Mouse (Mus musculus): ENCODE measurements around the gene Eif3k. TPM values are rescaled to one million over a fixed set of nuclear protein-coding genes. Genes with fewer than 3 reads are reported as not detected.
"Not testable (repeated sequence)": the region's sequence is repeated elsewhere in the genome, so short reads cannot be mapped to it uniquely, and the experiment has no call there.

The Eif3k gene
- total RNA-seq, 2 experiments from 2014 or later = 159 to 163 TPM

- intact Hi-C loops (cut with DNase I) = no loop called here
- no peak for DNase-seq
These were observed 9.2 kb upstream of the Eif3k start for GRCm38 (mm10) chr7:28990766-28991273.

DNA sequence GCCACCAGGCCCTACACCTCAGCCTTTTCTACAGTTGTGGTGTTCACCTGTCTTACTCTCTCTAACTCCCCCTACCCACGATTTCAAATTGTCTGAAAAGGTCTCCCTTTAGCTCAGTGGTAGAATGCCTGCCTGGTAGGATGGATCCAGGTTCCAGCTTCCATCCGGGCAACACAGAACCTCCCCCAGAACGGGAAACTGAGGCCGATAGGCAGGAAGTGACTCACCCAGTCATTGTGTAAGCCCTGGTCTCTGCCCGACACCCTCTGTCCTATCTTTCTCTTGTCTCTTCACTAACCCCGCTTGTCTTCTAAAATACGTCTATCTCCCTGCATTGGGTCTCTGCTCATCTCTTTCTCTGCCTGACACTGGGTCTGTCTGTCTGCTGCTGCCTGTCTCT is 3.5 kb upstream of the Eif3k start:
- intact Hi-C loops (cut with DNase I) = no loop called here
- no peak for DNase-seq

- intact Hi-C loops (cut with DNase I) = loop anchor here (5.0 kb wide), 1 partner anchor 248 kb away; the partner anchor contains the start of gene Kcnk6
- DNase-seq = no peak
These were observed 2.8 kb upstream of the Eif3k start for GRCm38 (mm10) chr7:28984452-28984851.

DNA sequence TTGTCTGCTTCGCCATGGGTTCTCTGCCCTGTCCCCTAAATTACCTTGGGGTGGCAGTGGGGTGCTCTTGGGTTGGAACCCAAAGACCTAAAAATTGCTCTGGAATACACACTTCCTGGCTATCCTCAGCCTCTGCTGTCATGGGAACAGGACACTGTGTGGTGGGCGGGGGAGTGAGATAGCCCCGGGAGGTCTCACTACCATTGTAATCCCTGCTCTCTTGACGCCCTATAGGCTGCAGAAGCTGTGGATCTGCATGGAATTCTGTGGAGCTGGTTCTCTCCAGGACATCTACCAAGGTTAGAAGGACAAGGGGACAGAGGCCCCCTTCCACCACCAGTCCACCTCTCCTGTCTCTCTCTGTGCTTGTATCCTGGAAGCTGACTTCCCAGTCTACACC is 2.2 kb upstream of the Eif3k start:
- intact Hi-C loops (cut with DNase I) = loop anchor here (5.0 kb wide), 1 partner anchor 248 kb away; the partner anchor contains the start of gene Kcnk6
- no peak for DNase-seq

DNA sequence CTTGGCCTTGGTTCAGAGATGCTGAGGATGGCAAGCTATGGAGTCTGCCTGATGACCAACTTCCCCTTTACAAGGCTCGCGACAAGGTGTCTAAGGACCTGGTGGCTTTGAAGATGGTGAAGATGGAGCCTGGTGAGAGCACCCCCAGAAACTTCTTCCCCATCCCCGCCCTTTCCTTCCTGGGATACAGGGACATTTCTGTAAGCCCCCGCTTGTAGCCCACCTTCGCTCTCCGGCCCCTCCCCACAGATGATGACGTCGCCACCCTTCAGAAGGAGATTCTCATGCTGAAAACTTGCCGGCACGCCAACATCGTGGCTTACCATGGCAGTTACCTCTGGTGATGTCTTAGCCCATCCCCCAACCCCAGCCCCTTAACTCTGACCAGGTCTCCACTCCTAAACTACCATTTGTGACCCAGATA is 1.5 kb upstream of the Eif3k start:
- no peak for DNase-seq
- intact Hi-C loops (cut with DNase I) = loop anchor here (5.0 kb wide), 1 partner anchor 249 kb away; the partner anchor contains the start of gene Kcnk6

DNA sequence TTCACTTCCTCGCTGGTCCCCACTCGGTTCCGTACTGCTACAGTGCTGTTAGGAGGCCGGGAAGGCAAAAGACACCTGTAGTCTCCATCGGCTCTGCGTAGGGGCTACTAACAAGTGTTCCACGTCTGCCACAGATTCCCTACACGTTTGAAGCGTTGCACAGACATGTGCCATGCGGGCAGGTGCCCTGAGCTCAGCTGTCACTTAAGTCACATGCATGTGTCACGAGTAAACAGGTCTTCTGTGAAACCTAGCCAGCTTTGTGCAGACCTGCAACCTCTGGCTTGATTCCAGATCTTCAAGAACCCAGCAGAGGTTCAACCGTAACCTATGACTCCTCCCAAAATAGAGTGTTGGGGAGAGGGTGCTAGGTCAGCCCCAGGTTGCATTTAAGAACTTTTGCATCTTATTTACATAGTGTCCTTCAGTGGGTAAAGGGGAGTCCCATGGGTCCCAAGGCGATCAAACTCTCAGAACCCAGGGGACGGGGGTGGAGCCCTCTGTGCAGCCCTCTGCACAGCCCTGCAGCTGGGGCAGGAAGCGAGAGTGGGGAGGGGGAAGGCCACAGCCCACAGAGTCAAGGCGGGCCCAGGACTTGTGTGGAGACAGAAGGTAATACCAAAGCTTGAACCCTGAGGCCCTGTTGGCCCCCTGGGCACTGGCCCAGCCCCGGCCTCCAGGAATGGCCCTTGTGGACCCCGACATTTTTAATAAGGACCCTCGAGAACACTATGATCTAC is 780 bp upstream of the Eif3k start:
- intact Hi-C loops (cut with DNase I) = loop anchor here (5.0 kb wide), 1 partner anchor 250 kb away; the partner anchor contains the start of gene Kcnk6
- peak in 1 of 2 experiments; percentile 18 for DNase-seq

DNA sequence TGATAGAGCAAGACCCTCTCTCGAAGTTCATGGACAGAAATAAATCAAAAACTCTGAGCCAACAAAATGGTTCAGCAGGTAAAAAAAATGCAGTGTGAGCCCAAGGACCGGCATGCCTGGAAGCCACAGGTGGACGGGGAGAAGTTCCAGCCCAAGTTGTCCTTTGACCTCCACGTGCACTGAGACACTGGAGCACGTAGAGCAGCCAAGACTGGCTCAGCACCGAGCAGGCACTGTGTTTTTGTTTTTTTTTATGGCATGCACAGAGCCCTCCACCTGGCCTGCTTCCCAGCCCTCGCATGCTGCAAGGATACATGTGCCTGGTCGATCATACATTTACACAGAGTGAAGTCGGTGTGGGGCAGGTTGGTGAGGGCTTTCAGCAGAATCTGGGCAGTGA is 4.1 kb downstream of the Eif3k start:
- no peak for DNase-seq
- intact Hi-C loops (cut with DNase I) = loop anchor here (10.0 kb wide), 1 partner anchor 317 kb away; no protein-coding TSS in a partner anchor

GRCm38 (mm10) chr7:28973025-28973424 is 8.6 kb downstream of the Eif3k start:
- intact Hi-C loops (cut with DNase I) = loop anchor here (2.0 to 10.0 kb wide), 3 partner anchors 36 to 322 kb away; no protein-coding TSS in a partner anchor
- no peak for DNase-seq

DNA sequence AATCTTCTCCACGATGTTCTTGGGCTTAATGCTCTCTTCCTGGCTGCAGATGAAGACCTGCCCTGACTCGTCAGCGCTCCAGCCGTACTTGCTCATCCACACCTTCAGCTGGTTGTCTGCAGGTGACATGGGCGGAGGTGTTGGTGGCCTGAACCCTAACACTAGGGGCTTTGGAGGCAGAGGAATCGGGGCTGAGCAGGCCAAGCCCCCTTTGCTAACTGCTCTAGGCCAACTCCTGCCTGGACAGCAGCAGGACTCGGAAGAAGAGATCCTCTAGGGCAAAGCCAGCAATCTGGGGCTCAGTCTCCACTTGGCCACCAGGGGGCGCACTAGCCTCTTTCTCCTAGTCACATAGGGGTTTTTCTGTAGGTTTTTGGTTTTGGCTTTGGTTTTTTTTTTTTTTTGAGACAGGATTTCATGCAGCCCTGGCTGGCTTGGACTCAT is 9.1 kb downstream of the Eif3k start:
- intact Hi-C loops (cut with DNase I) = loop anchor here (1.0 to 10.0 kb wide), 4 partner anchors 36 to 322 kb away; no protein-coding TSS in a partner anchor
- DNase-seq = peak; percentile 79 to 85

GRCm38 (mm10) chr7:28971770-28972269 is 9.8 kb downstream of the Eif3k start:
- peak in 1 of 2 experiments; percentile 61 for DNase-seq
- intact Hi-C loops (cut with DNase I) = loop anchor here (1.0 to 10.0 kb wide), 4 partner anchors 35 to 323 kb away; no protein-coding TSS in a partner anchor

- DNase-seq = no peak
- intact Hi-C loops (cut with DNase I) = loop anchor here (5.0 to 10.0 kb wide), 2 partner anchors 189 to 324 kb away; no protein-coding TSS in a partner anchor
These were observed 10.6 kb downstream of the Eif3k start for GRCm38 (mm10) chr7:28971029-28971428.

GRCm38 (mm10) chr7:28969672-28970394 is 11.8 kb downstream of the Eif3k start:
- intact Hi-C loops (cut with DNase I) = loop anchor here (5.0 to 10.0 kb wide), 2 partner anchors 188 to 325 kb away; no protein-coding TSS in a partner anchor
- no peak for DNase-seq

- intact Hi-C loops (cut with DNase I) = no loop called here
- no peak for DNase-seq
These were observed 12.4 kb downstream of the Eif3k start for GRCm38 (mm10) chr7:28969271-28969670.

- intact Hi-C loops (cut with DNase I); DNase-seq: not testable (repeated sequence)
These were observed 13.5 kb downstream of the Eif3k start for GRCm38 (mm10) chr7:28968120-28968519.

DNA sequence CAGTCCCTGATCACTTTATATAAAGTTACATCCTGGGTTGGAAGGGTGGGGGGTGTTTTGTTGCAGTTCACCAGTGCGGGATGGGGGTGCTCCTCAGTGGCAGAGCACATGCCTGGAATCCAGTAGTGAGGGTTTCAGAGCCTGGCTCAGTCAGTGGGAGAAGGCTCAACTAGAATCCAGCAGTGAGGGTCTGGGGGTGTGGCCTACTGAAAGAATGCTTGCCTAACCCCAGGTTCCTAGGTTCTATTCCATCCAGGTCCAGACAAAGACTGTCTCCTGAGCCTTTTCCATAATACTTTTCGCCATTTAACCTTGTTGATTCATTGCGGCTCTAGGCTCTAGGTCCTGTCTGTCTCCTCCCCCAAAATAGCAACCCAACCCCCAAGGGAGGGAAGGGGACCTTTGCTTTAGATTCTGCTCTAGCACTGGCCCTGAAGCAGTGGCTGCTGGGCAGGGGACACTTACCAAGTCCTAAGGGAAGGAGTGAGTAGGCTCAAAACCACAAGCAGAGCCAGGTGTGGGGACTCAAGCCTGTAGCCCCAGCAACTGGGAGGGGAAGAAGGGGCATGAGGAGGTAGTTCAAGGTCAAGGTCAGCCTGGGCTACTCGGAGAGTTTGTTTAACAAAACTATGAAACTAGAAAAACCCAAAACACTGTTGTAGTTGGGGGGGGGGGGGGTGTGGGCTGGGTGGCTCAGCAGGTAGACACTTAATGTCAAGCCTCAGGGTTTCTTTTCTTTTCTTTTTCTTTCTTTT is 14.7 kb downstream of the Eif3k start:
- DNase-seq = no peak
- intact Hi-C loops (cut with DNase I) = no loop called here

DNA sequence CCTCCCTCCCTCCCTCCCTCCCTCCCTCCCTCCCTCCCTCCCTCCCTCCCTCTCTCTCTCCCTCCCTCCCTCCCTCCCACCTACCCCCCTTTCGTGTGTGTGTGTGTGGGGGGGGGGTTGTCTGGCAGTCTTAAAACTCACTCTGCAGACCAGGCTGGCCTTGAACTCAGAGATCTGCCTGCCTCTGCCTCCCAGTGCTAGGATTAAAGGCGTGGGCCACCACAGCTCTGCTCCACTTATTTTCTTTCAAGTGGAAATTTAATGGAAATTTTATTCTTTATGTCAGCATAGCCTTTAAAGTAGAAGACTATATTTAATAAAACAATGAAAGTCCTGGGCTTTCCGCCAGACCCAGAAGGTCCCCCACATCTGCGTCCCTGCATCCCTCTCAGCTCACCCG is 15.5 kb downstream of the Eif3k start:
- DNase-seq = no peak
- intact Hi-C loops (cut with DNase I) = no loop called here

DNA sequence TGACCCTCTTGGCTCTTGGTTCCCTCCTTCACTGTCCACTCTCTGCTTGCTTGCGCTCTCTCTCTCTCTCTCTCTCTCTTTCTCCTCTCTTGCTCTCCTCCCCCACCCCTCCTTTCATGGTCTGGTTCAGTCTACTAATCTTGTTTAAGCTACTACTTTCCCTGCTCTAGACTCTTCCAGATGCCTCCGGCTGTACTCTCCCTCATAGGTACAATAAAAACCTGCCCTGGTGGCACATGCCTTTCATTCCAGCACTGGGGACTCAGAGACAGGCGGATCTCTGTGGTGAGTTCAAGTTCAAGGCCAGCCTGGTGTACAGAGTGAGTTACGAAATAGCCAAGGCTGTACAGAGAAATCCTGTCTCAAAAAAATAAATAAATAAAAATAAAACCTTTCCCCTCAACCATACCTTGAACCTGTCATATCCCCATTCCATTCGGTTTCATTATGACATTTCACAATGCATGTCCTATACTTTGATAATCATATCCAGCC is 16.3 kb downstream of the Eif3k start:
- intact Hi-C loops (cut with DNase I) = no loop called here
- no peak for DNase-seq

DNA sequence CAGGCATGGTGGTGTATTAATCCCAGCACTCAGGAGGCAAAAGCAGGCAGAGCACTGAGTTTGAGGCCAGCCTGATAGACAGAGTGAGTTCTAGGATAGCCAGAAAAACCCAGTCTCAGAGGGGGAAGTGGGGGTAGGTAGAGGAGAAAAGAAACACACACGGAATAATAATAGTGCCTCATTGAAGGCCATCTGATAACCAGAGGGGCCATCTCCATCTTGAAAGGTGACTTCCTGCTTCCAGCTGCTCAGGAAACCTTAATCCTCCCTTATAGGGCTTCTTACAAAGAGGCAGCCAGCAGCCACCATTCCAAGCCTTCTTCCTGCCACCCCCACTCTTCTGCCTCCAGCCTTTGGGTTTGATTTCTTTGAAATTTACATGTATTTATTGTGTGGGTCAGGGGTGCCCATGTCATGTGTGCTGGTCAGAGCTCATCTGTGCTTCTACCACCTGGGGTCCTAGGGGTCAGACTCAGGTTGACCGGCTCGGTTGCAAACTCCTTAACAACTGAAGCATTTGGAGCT is 18.2 kb downstream of the Eif3k start:
- intact Hi-C loops (cut with DNase I) = loop anchor here (5.0 kb wide), 2 partner anchors 151 to 166 kb away; no protein-coding TSS in a partner anchor

DNA sequence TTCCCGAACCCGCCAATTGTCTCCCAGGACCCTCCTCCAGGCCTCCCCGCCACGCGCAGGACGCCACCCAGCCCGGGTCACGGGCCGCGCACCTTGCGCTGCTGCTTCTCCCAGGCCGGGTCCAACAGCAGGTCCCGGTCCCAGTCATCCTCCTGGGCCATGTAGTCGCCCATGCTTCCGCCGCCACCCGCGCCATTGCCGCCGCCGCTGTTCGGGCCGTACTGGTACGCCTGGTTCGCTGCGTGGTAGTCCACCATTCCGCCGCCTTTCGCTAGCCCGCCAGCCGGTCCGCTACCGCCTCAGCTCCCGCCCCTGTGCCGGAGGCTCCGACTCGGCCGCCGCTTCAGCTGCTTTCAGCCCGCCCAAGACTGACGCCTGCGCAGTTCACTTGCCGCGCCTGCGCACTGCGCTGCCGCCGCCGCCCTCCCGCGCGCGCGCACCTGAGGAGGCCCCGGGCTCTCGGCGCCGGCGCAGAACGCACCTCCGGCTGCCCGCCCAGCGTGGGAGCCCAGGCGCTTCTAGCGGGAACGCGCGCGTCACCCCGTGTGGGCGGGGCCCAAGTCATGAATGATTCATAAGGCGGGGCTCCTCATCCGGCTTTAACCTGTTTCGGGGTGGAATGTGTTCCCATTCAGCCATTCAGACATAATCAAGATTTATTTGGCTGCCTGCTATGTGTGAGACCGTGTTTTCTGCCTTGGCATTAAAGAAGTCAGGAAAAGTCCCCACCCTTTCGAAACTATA is 19.6 kb downstream of the Eif3k start, which contains the start of gene Actn4:
Gene Actn4, minus strand, starts transcription at position 414 of the 744 bp plus-strand sequence.
- intact Hi-C loops (cut with DNase I) = loop anchor here (2.0 to 5.0 kb wide), 4 partner anchors 17 to 165 kb away; no protein-coding TSS in a partner anchor
- DNase-seq = peak; percentile 98 to 99

More for the DNA sequence above, 18.2 kb downstream of the Eif3k start:
- DNase-seq = no peak
